Mouse (Mus musculus) liver, adult 2 months (tissue): Measurements from ENCODE around the gene Brpf1. TPM values are rescaled to one million over a fixed set of nuclear protein-coding genes. Genes with fewer than 3 reads are reported as not detected.

Source experiments
- DNase-seq: peaks from one replicate; pipeline ENCODE4 v3.0.0-alpha.2; 2011; ENCODE audit warnings: low read depth, low spot score; ENCODE audit errors: extremely low read depth
- H3K27ac ChIP-seq: fragments of 200-500 bp; replicated peaks from 2 replicates; pipeline ENCODE4 v1.5.1; 2012; ENCODE audit warnings: low read depth, mild to moderate bottlenecking, control low read depth, inconsistent platforms, low read length; ENCODE audit not compliant: insufficient read depth
- H3K27me3 ChIP-seq: fragments of 200-500 bp; 2 replicates; pipeline ENCODE4 v1.6.1; 2012; ENCODE audit warnings: mild to moderate bottlenecking, moderate library complexity, low read length, inconsistent platforms; ENCODE audit not compliant: control insufficient read depth, insufficient read depth
- H3K36me3 ChIP-seq: fragments of 200-500 bp; 2 replicates; pipeline ENCODE4 v1.6.1; 2012; ENCODE audit warnings: low read length, inconsistent platforms; ENCODE audit not compliant: control insufficient read depth, insufficient read depth
- H3K4me1 ChIP-seq: fragments of 200-500 bp; 2 replicates; pipeline ENCODE4 v1.6.1; 2011; ENCODE audit warnings: low read length; ENCODE audit not compliant: control insufficient read depth, insufficient read depth
- H3K4me3 ChIP-seq: fragments of 200-500 bp; 2 replicates; pipeline ENCODE4 v1.5.1; 2011; ENCODE audit warnings: low read depth, mild to moderate bottlenecking, control low read depth, low read length, moderate library complexity; ENCODE audit not compliant: insufficient read depth
- H3K79me2 ChIP-seq: fragments of 200-500 bp; 2 replicates; pipeline ENCODE4 v1.6.1; 2012; ENCODE audit warnings: inconsistent platforms, mild to moderate bottlenecking, low read length, moderate library complexity; ENCODE audit not compliant: control insufficient read depth, insufficient read depth
- H3K9ac ChIP-seq: fragments of 200-500 bp; 2 replicates; pipeline ENCODE4 v1.6.1; 2012; ENCODE audit warnings: low read depth, mild to moderate bottlenecking, control low read depth, inconsistent platforms, low read length
- CTCF ChIP-seq: fragments of 200-500 bp; IDR thresholded peaks from 2 replicates; pipeline ENCODE4 v1.5.1; 2011; ENCODE audit warnings: low read depth, low read length, control low read depth
- POLR2A ChIP-seq: fragments of 200-500 bp; IDR thresholded peaks from 2 replicates; pipeline ENCODE4 v1.6.1; 2011; ENCODE audit warnings: low read length, control low read depth; ENCODE audit not compliant: insufficient read depth; ENCODE audit errors: extremely low read depth
- WGBS: fragments of 180-500 bp; shearing (Covaris S2); methylation state at CpG from one replicate; pipeline ENCODE4 v1.1.7; 2018; 5-methylcytosine and 5-hydroxymethylcytosine counted together
- polyA plus RNA-seq: library from polyadenylated mRNA; depleted of rRNA; stranded (reverse); fragments of >200 nt; gene quantifications from 2 replicates; pipeline ENCODE4 v1.2.3, GENCODE M21; 2012; rRNA removed
- total RNA-seq: library from RNA; depleted of rRNA; stranded (reverse); fragments of >200 nt; gene quantifications from 2 replicates; pipeline ENCODE4 v1.2.3, GENCODE M21; 2014; rRNA removed

The Brpf1 gene
- total RNA-seq (5.4 and 5.5 TPM in 2 replicates), polyA plus RNA-seq (6.7 and 10.2 TPM in 2 replicates)

DNA sequence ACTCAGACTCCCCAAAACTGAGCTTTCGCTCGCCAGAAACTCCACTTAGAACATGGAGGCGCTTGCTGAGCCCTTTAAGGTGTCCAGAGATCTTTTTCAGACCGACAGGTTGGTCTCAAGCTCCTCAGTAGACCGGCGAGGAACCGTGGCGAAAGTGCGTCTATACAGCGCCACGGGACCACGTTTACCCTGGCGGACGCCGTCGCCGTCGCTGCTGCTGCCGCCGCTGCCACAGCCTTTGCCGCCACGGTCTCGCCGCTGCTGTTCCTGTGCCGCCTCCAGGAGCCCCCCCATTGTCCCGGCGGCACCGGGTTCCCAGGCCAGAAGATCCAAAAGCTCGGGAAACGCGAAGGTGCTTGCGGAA, at the start of gene Brpf1:
Gene Brpf1, plus strand, starts transcription at position 152 of the 364 bp plus-strand sequence.
- no peak for TF ChIP-seq CTCF
- TF ChIP-seq POLR2A, result peak; percentile 60; the same call in 1 of the 2 replicates
- Histone ChIP-seq H3K36me3 (peaks cover 5% of the 10 kb centered on the region), H3K4me1 (peaks cover 7% of the 10 kb centered on the region), H3K27me3 (no peaks in the 10 kb centered on the region), H3K9ac (peak within 1 kb of the TSS; percentile 96), H3K27ac (peak within 1 kb of the TSS; percentile 100), H3K4me3 (peak within 1 kb of the TSS; percentile 97), H3K79me2 (peaks cover 32% of the 10 kb centered on the region)
- no peak for DNase-seq
- WGBS, result under 1% methylated on average over 32 of the region's 32 CpGs

DNA sequence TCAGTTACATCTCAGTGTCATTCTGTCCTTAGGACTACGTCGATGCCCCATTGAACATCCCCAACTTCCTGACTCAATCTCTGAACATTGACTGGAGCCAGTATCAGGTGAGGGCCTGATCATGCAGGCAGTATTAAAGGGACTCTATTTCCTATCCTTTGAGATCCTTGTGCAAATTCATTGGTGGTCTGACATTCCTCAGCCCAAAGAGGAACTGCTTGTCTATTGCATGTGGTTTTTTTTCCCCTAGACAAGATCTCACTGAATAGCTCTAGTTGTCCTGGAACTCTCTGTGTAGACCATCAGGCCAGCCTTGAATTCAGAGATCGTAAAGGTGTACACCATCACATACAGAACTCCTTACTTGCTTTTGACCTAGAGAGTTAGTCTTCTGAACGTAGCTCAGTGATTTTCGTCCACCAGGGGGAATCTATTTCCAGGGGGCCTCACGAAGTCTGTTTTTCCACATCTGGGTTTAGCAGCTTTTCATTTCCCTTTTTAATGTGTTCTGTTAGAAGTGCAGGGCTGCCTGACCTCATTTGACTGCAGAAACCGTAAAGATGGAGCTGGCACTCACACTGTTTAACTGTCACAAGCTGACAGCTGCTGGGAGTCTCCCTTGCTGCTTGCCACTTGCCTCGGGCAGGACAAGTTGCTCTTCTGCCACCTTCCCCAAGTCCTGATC, 45.6 kb upstream of the Brpf1 start:
- 89% methylated on average over 8 of the region's 8 CpGs for WGBS
- no peak overlapping the region for H3K27ac ChIP-seq
- no peak overlapping the region for H3K9ac ChIP-seq
- H3K27me3 ChIP-seq, result no peaks in the 10 kb centered on the region
- H3K36me3 ChIP-seq, result peaks cover 53% of the 10 kb centered on the region
- H3K4me3 ChIP-seq, result no peak overlapping the region
- H3K4me1 ChIP-seq, result no peaks in the 10 kb centered on the region
- no peaks in the 10 kb centered on the region for H3K79me2 ChIP-seq
- no peak for DNase-seq
- TF ChIP-seq POLR2A (no peak), CTCF (no peak)

DNA sequence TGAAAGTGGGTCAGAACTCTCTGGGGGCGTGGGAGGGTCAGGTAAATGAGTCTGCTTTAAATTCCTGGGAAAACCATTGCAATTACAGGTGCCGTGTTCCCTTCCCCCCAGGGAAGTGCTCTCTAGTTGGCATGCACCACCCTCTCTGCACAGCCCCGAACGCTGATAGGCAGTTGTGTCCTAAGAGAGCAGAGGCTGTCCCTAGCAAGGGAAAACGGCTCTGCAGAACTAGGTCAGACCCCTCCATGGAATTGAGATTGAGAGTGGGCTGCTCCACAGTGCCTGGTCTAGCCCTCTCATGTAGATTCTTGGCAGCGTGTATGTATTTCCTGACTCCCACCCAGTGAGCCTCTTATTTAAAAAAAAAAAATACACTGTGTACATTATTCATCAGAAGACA, 43.4 kb upstream of the Brpf1 start:
- Histone ChIP-seq H3K4me1 (no peaks in the 10 kb centered on the region), H3K36me3 (peaks cover 49% of the 10 kb centered on the region), H3K9ac (no peak overlapping the region), H3K79me2 (no peaks in the 10 kb centered on the region), H3K27ac (no peak overlapping the region), H3K27me3 (no peaks in the 10 kb centered on the region), H3K4me3 (no peak overlapping the region)
- no peak for TF ChIP-seq CTCF
- TF ChIP-seq POLR2A, result no peak
- WGBS, result 93% methylated on average over 6 of the region's 6 CpGs
- DNase-seq, result no peak

- Histone ChIP-seq H3K4me3 (no peak overlapping the region), H3K36me3 (peaks cover 46% of the 10 kb centered on the region), H3K9ac (no peak overlapping the region), H3K27ac (no peak overlapping the region), H3K79me2 (no peaks in the 10 kb centered on the region), H3K27me3 (no peaks in the 10 kb centered on the region), H3K4me1 (no peaks in the 10 kb centered on the region)
- TF ChIP-seq POLR2A (no peak), CTCF (no peak)
- WGBS, result 91% methylated on average over 8 of the region's 8 CpGs
- DNase-seq, result no peak
Measured at GRCm38 (mm10) chr6:113264429-113264828, 42.5 kb upstream of the Brpf1 start.

DNA sequence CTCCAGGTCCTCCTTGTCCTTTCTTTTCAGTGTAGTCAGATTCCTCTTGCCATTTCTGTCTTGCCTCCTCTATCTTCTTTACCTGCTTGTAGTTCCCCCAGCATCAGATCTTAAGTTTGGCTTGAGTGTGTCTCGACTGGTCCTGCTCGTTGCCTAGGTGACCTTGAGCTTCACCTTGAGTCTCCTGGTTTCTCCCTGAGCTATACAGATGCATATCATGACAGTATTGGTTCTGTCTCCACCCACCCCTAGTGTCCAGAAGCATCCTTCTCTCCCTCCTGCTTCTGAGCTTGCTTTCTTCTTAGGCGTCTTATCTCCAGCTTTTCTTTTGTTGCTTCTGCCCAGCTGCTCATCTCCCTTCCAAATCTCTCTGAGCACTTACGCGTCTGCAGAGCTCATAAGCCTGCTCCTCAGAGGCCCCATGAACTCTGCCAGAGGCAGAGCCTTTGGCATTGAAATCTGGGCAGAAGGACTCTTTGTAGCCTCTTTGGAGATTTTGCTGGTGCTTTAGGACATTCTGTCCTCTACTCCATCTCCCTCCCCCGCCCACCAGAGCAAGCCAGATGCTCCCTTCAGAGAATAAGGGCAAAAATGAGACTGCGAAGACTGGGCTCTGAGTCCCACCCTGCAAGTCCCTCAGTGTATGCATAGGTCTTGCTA, 39.8 kb upstream of the Brpf1 start:
- Histone ChIP-seq H3K9ac (no peak overlapping the region), H3K79me2 (no peaks in the 10 kb centered on the region), H3K4me3 (no peak overlapping the region), H3K27ac (no peak overlapping the region), H3K27me3 (no peaks in the 10 kb centered on the region), H3K36me3 (peaks cover 53% of the 10 kb centered on the region), H3K4me1 (no peaks in the 10 kb centered on the region)
- TF ChIP-seq POLR2A (no peak), CTCF (no peak)
- no peak for DNase-seq
- WGBS, result 92% methylated on average over 7 of the region's 7 CpGs

- H3K4me1 ChIP-seq, result no peaks in the 10 kb centered on the region
- 97% methylated on average over 1 of the region's 1 CpGs for WGBS
Measured at GRCm38 (mm10) chr6:113267988-113268387, 38.9 kb upstream of the Brpf1 start.

More at GRCm38 (mm10) chr6:113267988-113268387, 38.9 kb upstream of the Brpf1 start:
- TF ChIP-seq POLR2A (no peak), CTCF (no peak)
- no peak for DNase-seq
- Histone ChIP-seq H3K36me3 (peaks cover 57% of the 10 kb centered on the region), H3K27me3 (no peaks in the 10 kb centered on the region), H3K27ac (no peak overlapping the region), H3K9ac (no peak overlapping the region), H3K79me2 (no peaks in the 10 kb centered on the region), H3K4me3 (no peak overlapping the region)
